Mouse (Mus musculus): ENCODE measurements around the gene Dbn1. TPM values are rescaled to one million over a fixed set of nuclear protein-coding genes. Genes with fewer than 3 reads are reported as not detected.

Gene Dbn1
- polyA plus RNA-seq, 1 experiment from 2014 or later: 419 TPM

GRCm38 (mm10) chr13:55522730-55523129 is 34.8 kb upstream of the Dbn1 start:
- Histone ChIP-seq H3K27me3 (replicated peaks; ENCODE audit: low read depth, poor library complexity, severe bottlenecking) (no peaks in the 10 kb centered on the region), H3K36me3 (replicated peaks) (peaks cover 21% of the 10 kb centered on the region), H3K4me3 (no peak overlapping the region), H3K9me3 (no peaks in the 10 kb centered on the region), H3K27ac (replicated peaks) (peak overlapping the region; percentile 81), H3K4me1 (peaks cover 19% of the 10 kb centered on the region)
- WGBS: 66% methylated on average over 8 of the region's 8 CpGs
- peak; percentile 27 for DNase-seq (ENCODE audit: low spot score)

GRCm38 (mm10) chr13:55519606-55520005 is 31.7 kb upstream of the Dbn1 start:
- Histone ChIP-seq H3K36me3 (replicated peaks) (peaks cover 15% of the 10 kb centered on the region), H3K4me1 (peaks cover 21% of the 10 kb centered on the region), H3K4me3 (no peak overlapping the region), H3K9me3 (no peaks in the 10 kb centered on the region), H3K27ac (replicated peaks) (no peak overlapping the region), H3K27me3 (replicated peaks; ENCODE audit: low read depth, poor library complexity, severe bottlenecking) (peaks cover 10% of the 10 kb centered on the region; the same call in 1 of the 2 replicates)
- DNase-seq (ENCODE audit: low spot score): no peak
- WGBS: 77% methylated on average over 4 of the region's 4 CpGs

- DNase-seq (ENCODE audit: low spot score): peak; percentile 91
- Histone ChIP-seq H3K4me3 (no peak overlapping the region), H3K4me1 (peaks cover 24% of the 10 kb centered on the region), H3K9me3 (no peaks in the 10 kb centered on the region), H3K36me3 (replicated peaks) (no peaks in the 10 kb centered on the region; the same call in 1 of the 2 replicates), H3K27me3 (replicated peaks; ENCODE audit: low read depth, poor library complexity, severe bottlenecking) (peaks cover 15% of the 10 kb centered on the region; the same call in 1 of the 2 replicates), H3K27ac (replicated peaks) (no peak overlapping the region)
- 6% methylated on average over 5 of the region's 5 CpGs for WGBS
Observed at GRCm38 (mm10) chr13:55516955-55517354, 29.0 kb upstream of the Dbn1 start.

- Histone ChIP-seq H3K27me3 (replicated peaks; ENCODE audit: low read depth, poor library complexity, severe bottlenecking) (peaks cover 15% of the 10 kb centered on the region; the same call in 1 of the 2 replicates), H3K9me3 (no peaks in the 10 kb centered on the region), H3K4me1 (peaks cover 51% of the 10 kb centered on the region), H3K4me3 (peak overlapping the region; percentile 93), H3K27ac (replicated peaks) (no peak overlapping the region; the same call in 1 of the 2 replicates), H3K36me3 (replicated peaks) (peaks cover 29% of the 10 kb centered on the region)
- 36% methylated on average over 9 of the region's 9 CpGs for WGBS
- DNase-seq (ENCODE audit: low spot score): no peak
Observed at GRCm38 (mm10) chr13:55513828-55514227, 25.9 kb upstream of the Dbn1 start.

GRCm38 (mm10) chr13:55513111-55513748 is 25.3 kb upstream of the Dbn1 start, which contains the start of gene Pdlim7:
Gene Pdlim7, minus strand, starts transcription at chr13:55513676.
- Histone ChIP-seq H3K9me3 (no peaks in the 10 kb centered on the region), H3K27ac (replicated peaks) (peak within 1 kb of the TSS; percentile 97), H3K36me3 (replicated peaks) (peaks cover 35% of the 10 kb centered on the region), H3K27me3 (replicated peaks; ENCODE audit: low read depth, poor library complexity, severe bottlenecking) (peaks cover 15% of the 10 kb centered on the region; the same call in 1 of the 2 replicates), H3K4me1 (peaks cover 57% of the 10 kb centered on the region), H3K4me3 (peak within 1 kb of the TSS; percentile 93)
- WGBS: under 1% methylated on average over 55 of the region's 55 CpGs
- DNase-seq (ENCODE audit: low spot score): peak; percentile 95

GRCm38 (mm10) chr13:55512379-55513031 is 24.6 kb upstream of the Dbn1 start:
- WGBS: 2% methylated on average over 25 of the region's 25 CpGs
- Histone ChIP-seq H3K27ac (replicated peaks) (peak overlapping the region; percentile 97), H3K36me3 (replicated peaks) (peaks cover 42% of the 10 kb centered on the region), H3K27me3 (replicated peaks; ENCODE audit: low read depth, poor library complexity, severe bottlenecking) (peaks cover 15% of the 10 kb centered on the region; the same call in 1 of the 2 replicates), H3K4me3 (peak overlapping the region; percentile 93), H3K4me1 (peaks cover 57% of the 10 kb centered on the region), H3K9me3 (no peaks in the 10 kb centered on the region)
- DNase-seq (ENCODE audit: low spot score): peak; percentile 88

- H3K4me3 ChIP-seq: peak overlapping the region; percentile 93
- peak overlapping the region; percentile 97 for H3K27ac ChIP-seq (replicated peaks)
- peaks cover 52% of the 10 kb centered on the region for H3K36me3 ChIP-seq (replicated peaks)
- H3K27me3 ChIP-seq (replicated peaks; ENCODE audit: low read depth, poor library complexity, severe bottlenecking): peaks cover 15% of the 10 kb centered on the region; the same call in 1 of the 2 replicates
- H3K4me1 ChIP-seq: peaks cover 54% of the 10 kb centered on the region
- WGBS: 16% methylated on average over 5 of the region's 5 CpGs
- DNase-seq (ENCODE audit: low spot score): peak; percentile 66
- no peaks in the 10 kb centered on the region for H3K9me3 ChIP-seq
Observed at GRCm38 (mm10) chr13:55511492-55511861, 23.6 kb upstream of the Dbn1 start.

GRCm38 (mm10) chr13:55510668-55511491 is 23.0 kb upstream of the Dbn1 start:
- peak; percentile 83 for DNase-seq (ENCODE audit: low spot score)
- no peaks in the 10 kb centered on the region for H3K9me3 ChIP-seq
- H3K27me3 ChIP-seq (replicated peaks; ENCODE audit: low read depth, poor library complexity, severe bottlenecking): peaks cover 15% of the 10 kb centered on the region; the same call in 1 of the 2 replicates
- WGBS: 9% methylated on average over 6 of the region's 6 CpGs
- H3K27ac ChIP-seq (replicated peaks): peak overlapping the region; percentile 97
- peaks cover 54% of the 10 kb centered on the region for H3K4me1 ChIP-seq
- peaks cover 58% of the 10 kb centered on the region for H3K36me3 ChIP-seq (replicated peaks)
- peak overlapping the region; percentile 93 for H3K4me3 ChIP-seq

- H3K27me3 ChIP-seq (replicated peaks; ENCODE audit: low read depth, poor library complexity, severe bottlenecking): peaks cover 12% of the 10 kb centered on the region; the same call in 1 of the 2 replicates
- peaks cover 54% of the 10 kb centered on the region for H3K4me1 ChIP-seq
- H3K9me3 ChIP-seq: no peaks in the 10 kb centered on the region
- H3K36me3 ChIP-seq (replicated peaks): peaks cover 64% of the 10 kb centered on the region
- DNase-seq (ENCODE audit: low spot score): no peak
- 41% methylated on average over 3 of the region's 3 CpGs for WGBS
- peak overlapping the region; percentile 93 for H3K4me3 ChIP-seq
- peak overlapping the region; percentile 97 for H3K27ac ChIP-seq (replicated peaks)
Observed at GRCm38 (mm10) chr13:55510332-55510667, 22.4 kb upstream of the Dbn1 start.

- 91% methylated on average over 10 of the region's 10 CpGs for WGBS
- Histone ChIP-seq H3K36me3 (replicated peaks) (peaks cover 82% of the 10 kb centered on the region), H3K9me3 (no peaks in the 10 kb centered on the region)
Observed at GRCm38 (mm10) chr13:55508531-55508930, 20.6 kb upstream of the Dbn1 start.

GRCm38 (mm10) chr13:55507877-55508276 is 20.0 kb upstream of the Dbn1 start:
- H3K4me3 ChIP-seq: no peak overlapping the region
- WGBS: 66% methylated on average over 11 of the region's 11 CpGs
- H3K4me1 ChIP-seq: peaks cover 42% of the 10 kb centered on the region
- H3K9me3 ChIP-seq: no peaks in the 10 kb centered on the region
- no peak overlapping the region for H3K27ac ChIP-seq (replicated peaks)
- peak; percentile 58 for DNase-seq (ENCODE audit: low spot score)
- peaks cover 88% of the 10 kb centered on the region for H3K36me3 ChIP-seq (replicated peaks)
- no peaks in the 10 kb centered on the region for H3K27me3 ChIP-seq (replicated peaks; ENCODE audit: low read depth, poor library complexity, severe bottlenecking)

More at GRCm38 (mm10) chr13:55508531-55508930, 20.6 kb upstream of the Dbn1 start:
- no peak overlapping the region for H3K4me3 ChIP-seq
- no peak overlapping the region for H3K27ac ChIP-seq (replicated peaks)
- H3K4me1 ChIP-seq: peaks cover 48% of the 10 kb centered on the region
- no peaks in the 10 kb centered on the region for H3K27me3 ChIP-seq (replicated peaks; ENCODE audit: low read depth, poor library complexity, severe bottlenecking)
- no peak for DNase-seq (ENCODE audit: low spot score)

GRCm38 (mm10) chr13:55506697-55507096 is 18.8 kb upstream of the Dbn1 start:
- no peak for DNase-seq (ENCODE audit: low spot score)
- peaks cover 30% of the 10 kb centered on the region for H3K4me1 ChIP-seq
- H3K27me3 ChIP-seq (replicated peaks; ENCODE audit: low read depth, poor library complexity, severe bottlenecking): no peaks in the 10 kb centered on the region
- H3K36me3 ChIP-seq (replicated peaks): peaks cover 99% of the 10 kb centered on the region
- no peak overlapping the region for H3K4me3 ChIP-seq
- H3K27ac ChIP-seq (replicated peaks): no peak overlapping the region
- 94% methylated on average over 10 of the region's 10 CpGs for WGBS
- H3K9me3 ChIP-seq: no peaks in the 10 kb centered on the region
